Mouse (Mus musculus) frontal cortex, adult (tissue): ENCODE results near the gene Frzb.

Experiments
- ATAC-seq: cut with Nextera tagmentation; 2 replicates; pipeline ENCODE4 v1.9.2; 2017; ENCODE audit warnings: mild to moderate bottlenecking, moderate library complexity, mixed read lengths; ENCODE audit not compliant: low TSS enrichment

Frzb gene

GRCm38 (mm10) chr2:80430357-80431053, 16.9 kb downstream of the Frzb start:
- ATAC-seq, result no peak

DNA sequence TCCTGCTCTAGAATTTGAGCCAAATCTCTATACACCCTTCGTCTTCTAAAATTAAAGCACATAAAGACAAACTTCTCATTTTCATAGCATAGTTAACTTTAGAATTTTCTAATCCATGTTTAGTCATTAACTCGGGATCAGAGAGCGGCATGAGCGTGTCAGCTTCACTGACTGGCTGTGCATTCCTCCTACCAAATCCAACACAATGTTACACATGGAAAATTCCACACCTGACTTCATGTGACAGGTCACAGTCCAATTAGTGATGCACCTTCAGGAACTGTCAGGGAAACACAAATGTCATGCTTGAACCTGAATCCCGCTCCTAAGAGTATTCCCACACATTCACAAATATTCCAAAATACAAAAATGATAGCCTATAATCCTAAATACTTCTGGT, 24.3 kb downstream of the Frzb start:
- ATAC-seq, result no peak

DNA sequence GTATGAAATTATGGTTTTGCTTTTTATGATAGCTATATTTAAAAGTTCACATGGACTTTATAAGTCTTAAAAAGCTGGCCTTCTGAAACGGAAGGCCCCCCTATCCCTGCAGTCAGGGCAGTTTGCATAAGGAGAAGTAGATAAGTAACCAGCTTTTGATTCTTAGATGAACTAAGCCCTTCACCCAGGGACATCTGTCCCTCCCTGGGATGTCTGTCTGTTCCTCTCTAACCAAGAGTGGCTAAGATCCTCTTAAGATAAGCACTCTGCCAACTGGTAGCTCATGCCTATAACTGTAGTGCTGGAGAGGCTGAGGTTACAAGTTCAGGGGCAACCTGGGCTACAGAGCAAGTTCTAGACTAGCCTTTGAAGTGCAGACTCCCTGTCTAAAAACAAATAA, 25.4 kb downstream of the Frzb start:
- ATAC-seq, result no peak

DNA sequence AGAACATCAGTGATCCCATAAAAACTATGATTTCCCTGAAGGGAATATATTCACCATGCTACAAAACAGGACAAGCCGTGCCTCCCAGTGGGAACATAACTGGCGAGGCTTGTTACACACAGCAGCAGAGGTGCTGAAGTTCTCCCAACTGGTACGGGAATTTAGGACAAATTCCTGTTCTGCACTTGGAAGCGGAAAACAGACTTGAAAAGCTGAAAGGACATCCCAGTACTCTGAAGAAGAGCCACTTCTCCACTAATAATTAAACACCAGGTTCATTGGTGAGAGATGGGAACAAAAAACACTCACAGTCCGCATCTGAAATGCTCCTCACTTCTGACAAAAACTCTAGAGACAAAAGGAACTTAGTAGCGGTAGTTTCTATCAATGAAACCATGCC, 31.1 kb downstream of the Frzb start:
- ATAC-seq, result no peak

GRCm38 (mm10) chr2:80414387-80414786, 33.0 kb downstream of the Frzb start:
- ATAC-seq, result no peak

DNA sequence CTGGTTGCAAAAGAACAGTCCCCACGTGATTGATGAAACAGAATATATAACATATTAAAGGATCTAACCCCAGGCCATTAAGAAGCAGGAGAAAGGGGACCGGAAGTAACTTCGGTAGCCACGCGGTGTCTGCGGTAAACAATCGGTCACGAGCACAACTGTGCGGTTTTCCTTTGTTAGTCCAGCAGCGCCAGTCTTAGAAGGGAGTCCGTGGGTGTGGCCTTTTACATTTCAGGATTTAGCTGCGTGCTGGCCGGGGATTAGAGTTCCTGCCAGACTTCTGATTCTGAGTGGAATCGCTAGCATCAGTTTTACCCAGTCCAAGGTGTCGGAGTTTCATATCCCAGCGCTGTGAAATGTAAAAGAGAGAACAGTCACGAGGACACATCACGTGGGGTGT, 34.3 kb downstream of the Frzb start:
- ATAC-seq, result no peak

DNA sequence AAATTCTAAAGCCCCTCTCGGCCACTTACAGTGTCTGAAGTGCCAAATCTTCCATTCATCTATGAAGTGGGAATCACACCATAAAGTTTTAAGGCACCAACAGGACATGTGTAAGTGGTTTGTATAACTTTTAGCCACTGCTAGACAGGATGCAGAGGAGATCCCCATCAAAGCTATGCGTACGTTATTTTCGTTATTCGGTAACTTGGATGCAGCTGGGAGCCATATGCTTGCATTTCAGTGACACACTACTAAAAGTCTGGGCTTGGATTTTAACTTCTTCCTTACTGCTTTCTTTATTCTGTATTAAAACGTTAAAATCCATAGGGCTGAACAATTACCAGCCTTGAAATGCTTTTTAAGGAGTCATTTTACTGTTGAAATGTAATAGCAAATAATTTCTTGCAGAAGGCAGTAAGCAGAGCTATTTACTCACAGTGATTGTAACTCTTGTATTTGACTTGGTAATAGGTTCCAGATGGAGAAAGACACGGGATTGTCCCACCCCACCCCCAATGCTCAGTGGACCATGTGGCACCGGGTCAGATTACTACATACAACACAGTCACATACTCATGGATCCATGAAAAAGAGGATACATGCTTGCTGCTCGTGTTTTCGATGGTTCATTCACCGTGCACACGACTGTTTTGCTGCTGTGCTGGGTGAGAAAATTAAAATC, 37.4 kb downstream of the Frzb start:
- no peak for ATAC-seq

- no peak for ATAC-seq
Observed at GRCm38 (mm10) chr2:80404770-80405169, 42.7 kb downstream of the Frzb start.

GRCm38 (mm10) chr2:80398595-80399099, 48.8 kb downstream of the Frzb start:
- no peak for ATAC-seq

DNA sequence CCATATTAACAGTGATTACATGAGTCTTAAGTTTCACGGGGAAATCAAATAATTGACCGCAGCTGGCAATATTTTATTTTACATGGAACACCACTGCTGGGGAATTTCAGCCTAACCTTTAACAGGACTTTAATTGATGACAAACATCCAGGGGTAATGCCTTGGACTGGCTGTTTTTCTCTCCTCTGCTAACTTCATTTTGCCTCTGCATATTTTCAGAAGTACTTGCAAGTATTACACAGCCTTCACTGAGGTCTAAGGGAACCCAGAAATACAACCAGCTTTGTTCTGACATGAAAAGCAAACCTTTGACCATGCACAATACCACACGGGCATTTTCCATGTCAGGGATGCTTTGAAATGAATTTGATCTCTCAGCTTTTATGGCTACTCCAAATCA, 50.6 kb downstream of the Frzb start:
- no peak for ATAC-seq

DNA sequence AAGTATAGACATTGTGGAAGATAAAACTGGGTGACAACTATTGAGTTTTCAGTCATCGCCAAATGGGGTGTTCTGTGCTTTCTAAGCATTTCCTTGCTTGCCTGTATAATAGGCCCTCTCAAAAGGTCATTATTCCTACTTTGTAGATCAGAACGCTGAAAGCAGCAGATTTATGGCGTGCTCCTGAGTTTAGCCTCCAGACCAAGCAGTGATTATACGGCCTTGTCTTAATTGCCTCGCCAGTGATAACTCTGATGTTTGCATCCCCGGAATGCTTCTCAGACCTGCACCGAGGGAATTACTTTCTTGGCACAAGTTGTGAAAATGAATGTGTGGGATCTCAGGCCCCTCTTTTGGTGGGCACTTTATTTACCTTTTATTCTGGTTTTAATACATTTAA, 51.4 kb downstream of the Frzb start:
- no peak for ATAC-seq

GRCm38 (mm10) chr2:80388341-80388740, 59.1 kb downstream of the Frzb start:
- ATAC-seq, result peak; percentile 98

- peak; percentile 45; the same call in 1 of the 2 replicates for ATAC-seq
Observed at GRCm38 (mm10) chr2:80387668-80388067, 59.8 kb downstream of the Frzb start.

DNA sequence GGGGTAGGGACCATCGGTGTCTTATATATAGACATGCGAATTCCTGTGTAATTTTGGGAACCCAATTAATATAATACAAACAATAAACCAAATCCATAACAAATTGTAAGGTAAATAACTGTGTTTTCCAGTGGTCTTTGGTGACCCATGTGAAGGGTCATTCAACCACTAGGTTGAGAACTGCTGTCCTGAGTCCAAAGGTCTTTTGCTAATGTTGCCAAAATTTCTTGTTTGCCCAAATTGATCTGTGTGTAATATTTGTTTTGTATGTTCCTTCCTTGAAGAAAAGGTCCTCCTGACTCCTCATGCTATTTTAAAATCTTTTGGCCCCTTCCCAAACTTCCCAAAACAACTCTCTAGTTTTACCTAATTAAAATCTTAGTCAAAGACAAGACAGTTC, 61.2 kb downstream of the Frzb start:
- no peak for ATAC-seq

GRCm38 (mm10) chr2:80384447-80384846, 63.0 kb downstream of the Frzb start:
- no peak for ATAC-seq

DNA sequence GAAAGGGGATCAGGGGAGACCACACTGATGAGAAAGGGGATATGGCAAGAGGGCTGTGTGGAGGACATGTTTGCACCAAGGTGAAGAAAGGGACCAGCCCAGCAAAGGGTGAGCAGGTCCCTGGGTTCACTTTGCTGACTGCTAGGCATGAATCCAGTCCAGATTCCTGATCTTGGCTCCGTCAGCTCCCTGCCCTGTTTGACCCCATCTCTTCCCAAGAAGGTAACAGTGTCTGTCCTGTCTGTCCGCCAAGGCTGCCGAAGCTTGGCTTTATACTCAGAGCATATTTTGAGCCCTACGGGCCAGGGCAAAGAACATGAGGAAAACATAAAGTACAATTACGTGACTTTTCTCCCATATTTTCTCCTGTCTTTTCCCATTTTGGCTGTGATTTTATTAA, 67.6 kb downstream of the Frzb start:
- ATAC-seq, result no peak

DNA sequence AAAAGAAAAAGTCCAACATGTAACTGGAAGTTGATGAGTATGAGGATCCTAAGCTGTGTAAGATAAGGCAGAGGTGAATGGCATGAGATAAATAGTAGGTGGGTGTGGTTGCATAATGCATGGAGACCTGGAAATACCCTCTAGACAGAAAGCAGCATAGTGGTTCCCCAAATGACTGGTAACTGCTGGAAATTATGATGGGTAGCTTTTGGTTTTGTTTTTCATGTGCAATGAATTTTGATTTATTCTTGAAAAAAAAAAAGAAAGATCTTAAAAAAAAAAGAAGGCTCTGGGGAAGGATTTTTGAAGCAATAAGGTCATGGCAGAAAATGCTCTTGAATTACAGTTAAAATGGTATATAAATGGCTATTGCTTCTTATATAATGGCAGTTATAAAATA, 72.5 kb downstream of the Frzb start:
- ATAC-seq, result no peak

DNA sequence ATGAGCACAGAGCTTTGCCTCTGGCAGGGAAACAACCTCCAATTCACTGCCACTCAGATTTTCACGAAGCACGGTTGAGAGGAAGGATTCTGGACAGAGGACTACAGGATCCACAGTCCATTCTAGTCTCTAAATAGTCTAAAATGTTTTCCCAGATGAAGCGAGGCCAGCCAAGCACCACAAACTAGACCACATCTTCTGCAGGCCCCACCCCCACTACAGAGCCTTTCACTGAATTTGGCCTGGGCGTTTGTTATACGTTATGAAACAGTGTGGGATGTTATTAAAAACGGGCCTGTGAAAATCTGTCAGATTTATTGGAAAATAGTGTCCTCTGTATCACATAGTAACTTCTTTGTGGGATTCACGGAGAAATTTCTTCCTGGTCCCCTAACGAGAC, 76.0 kb downstream of the Frzb start:
- no peak for ATAC-seq
